Mouse (Mus musculus): ENCODE measurements around the gene Cdk2ap1.

GRCm38 (mm10) chr5:124326829-124327228, 36.1 kb downstream of the Cdk2ap1 start:
- TF ChIP-seq POLR2A (IDR thresholded peaks at IDR 0.05; ENCODE audit: borderline replicate concordance, extremely low read depth, insufficient read depth, insufficient read length, poor library complexity, severe bottlenecking) (no peak), CTCF (IDR thresholded peaks at IDR 0.05; ENCODE audit: borderline replicate concordance, extremely low read depth, insufficient read depth, insufficient read length) (no peak)
